Comparison of ENCODE assay signal across 8 mouse cellular contexts in genomic region chr6:122491557-122491956, GRCm38 (mm10). TPM values are rescaled to one million over a fixed set of nuclear protein-coding genes. Genes with fewer than 3 reads are reported as not detected.
A peak's percentile ranks its signal among the peaks of the same experiment; 100 is the strongest.
DNase-seq lines count a peak whose midpoint lies in the region; ATAC-seq and TF ChIP-seq lines count a peak whose summit lies in the region.

No protein-coding gene starts in this region.

- H3K4me2 ChIP-seq in hindbrain, embryonic 13.5 days: peak overlapping the region; percentile 63

- peak; percentile 67 for ATAC-seq in G1E (ENCODE audit: extremely low read depth, insufficient number of reproducible peaks, low FRiP score, poor library complexity, severe bottlenecking)
- peak; percentile 72 for ATAC-seq in hindbrain, embryonic 13.5 days (ENCODE audit: low FRiP score)

- H3K9ac ChIP-seq in hindbrain, embryonic 13.5 days: peak overlapping the region; percentile 68

- H3K4me3 ChIP-seq in G1E (ENCODE audit: low read depth, low read length): peak overlapping the region; percentile 45; the same call in 1 of the 2 replicates
- H3K4me3 ChIP-seq in hindbrain, embryonic 13.5 days: peak overlapping the region; percentile 39

- DNase-seq in G1E (ENCODE audit: low spot score): peak; percentile 27
- DNase-seq in brain, adult 2 months (ENCODE audit: low read depth, low spot score): peak; percentile 44
- DNase-seq in forelimb bud, embryonic 11.5 days (ENCODE audit: low read depth, low spot score): peak; percentile 95
- DNase-seq in layer of hippocampus, postnatal 10 days (ENCODE audit: low spot score in 2 of 2): peak; percentile 60 to 71
- DNase-seq in lung, postnatal 14 days: peak; percentile 77
- peak; percentile 90 for DNase-seq in retina, postnatal 1 day
- no peak for DNase-seq in adipocyte (ENCODE audit: low spot score)

- WGBS in hindbrain, embryonic 13.5 days: under 1% methylated on average over 16 of the region's 16 CpGs

- H3K4me1 ChIP-seq in G1E (ENCODE audit: insufficient read depth, low read depth, low read length): peaks cover 14% of the 10 kb centered on the region
- H3K4me1 ChIP-seq in hindbrain, embryonic 13.5 days (replicated peaks): peaks cover 40% of the 10 kb centered on the region

- no peak for TF ChIP-seq CTCF in G1E (IDR thresholded peaks at IDR 0.05; ENCODE audit: low read depth, low read length)

- peak overlapping the region; percentile 80 for H3K27ac ChIP-seq in hindbrain, embryonic 13.5 days

- peaks cover 53% of the 10 kb centered on the region for H3K27me3 ChIP-seq in G1E (ENCODE audit: insufficient read depth, low read length)
- H3K27me3 ChIP-seq in hindbrain, embryonic 13.5 days: 0 out of 2 replicates have a peak, but pooled peaks cover 9% of the 10 kb centered on the region

- peaks cover 5% of the 10 kb centered on the region for H3K9me3 ChIP-seq in G1E (replicated peaks)
- H3K9me3 ChIP-seq in hindbrain, embryonic 13.5 days: no peaks in the 10 kb centered on the region

- H3K36me3 ChIP-seq in G1E (replicated peaks): no peaks in the 10 kb centered on the region
- no peaks in the 10 kb centered on the region for H3K36me3 ChIP-seq in hindbrain, embryonic 13.5 days

RNA-seq across cellular contexts. Expression of gene Rimklb, which starts 7.0 kb away (rescaled TPM):
- total RNA-seq in G1E (2014; fragmentation: Nextera tagmentation): not detected in 2 replicates
- total RNA-seq in G1E (2017): 0.05 and 0.06 TPM in 2 replicates
- polyA plus RNA-seq in G1E (2012): 0.01 and 0.04 TPM in 2 replicates
- polyA plus RNA-seq in hindbrain, embryonic 13.5 days (2015; fragmentation: Nextera tagmentation; extraction: Ambion mirVana): 102 and 103 TPM in 2 replicates
- 100 to 1,000 TPM; 246 to 252 TPM for total RNA-seq in layer of hippocampus, postnatal 10 days (2021)

RNA-seq across cellular contexts. Expression of gene Mfap5, which starts 14.1 kb away (rescaled TPM):
- not detected in 2 replicates for total RNA-seq in G1E (2014; fragmentation: Nextera tagmentation)
- 0.06 and 0.11 TPM in 2 replicates for total RNA-seq in G1E (2017)
- polyA plus RNA-seq in G1E (2012): not detected in 2 replicates
- polyA plus RNA-seq in hindbrain, embryonic 13.5 days (2015; fragmentation: Nextera tagmentation; extraction: Ambion mirVana): 1.7 and 1.9 TPM in 2 replicates
- 1 to 10 TPM in 1 of 2 experiments, under 1 TPM in 1; 0.73 to 1.2 TPM for total RNA-seq in layer of hippocampus, postnatal 10 days (2021)

Comparison
In these comparisons a context has a peak if more than half of its experiments do, and no peak if none do; other contexts are left out.
1. RNA of gene Rimklb, which starts 7.0 kb away (total RNA-seq): 246 to 252 TPM in layer of hippocampus, postnatal 10 days; 0.05 to 0.06 TPM in G1E; every median in the first group is over 100 times any median in the second.